Mouse (Mus musculus) heart, adult 2 months (tissue): ENCODE measurements around the gene Slc25a45.

Source experiments
- CTCF ChIP-seq: fragments of 200-600 bp; IDR thresholded peaks from 2 replicates; pipeline ENCODE4 v1.8.1; 2022; ENCODE audit warnings: antibody characterized with exemption, mild to moderate bottlenecking, moderate library complexity
- EP300 ChIP-seq: fragments of 200-500 bp; IDR thresholded peaks from 2 replicates; pipeline ENCODE4 v1.6.1; 2011; ENCODE audit warnings: low read depth, low read length, control low read depth; ENCODE audit not compliant: insufficient read depth
- POLR2A ChIP-seq: fragments of 200-500 bp; IDR thresholded peaks from 2 replicates; pipeline ENCODE4 v1.6.1; 2011; ENCODE audit warnings: mild to moderate bottlenecking, low read depth, low read length, control low read depth; ENCODE audit not compliant: insufficient read depth

- TF ChIP-seq CTCF (no peak), POLR2A (no peak), EP300 (no peak)
Measured at GRCm38 (mm10) chr19:5864710-5865398, 12.8 kb upstream of the Slc25a45 start.
